Mouse (Mus musculus) limb, embryonic 12.5 days (tissue): ENCODE measurements at regions not wholly inside any gene's neighbourhood (a gene's known extent, or its start where the extent isn't known, plus 50 kb on each side); places are given as distances from the start of the nearest gene placed in this dataset.

Source experiments
- ATAC-seq: fragments of 200-750 bp; cut with Nextera tagmentation; 2 replicates; pipeline ENCODE4 v1.8.0; 2017; ENCODE audit warnings: low read depth, moderate TSS enrichment; ENCODE audit not compliant: insufficient number of reproducible peaks, insufficient read depth, low FRiP score, low TSS enrichment
- H3K27ac ChIP-seq: fragments of 300-500 bp; sonication (generic); 2 replicates; pipeline ENCODE4 v1.5.1; 2016; ENCODE audit warnings: mild to moderate bottlenecking, moderate library complexity
- H3K27me3 ChIP-seq: fragments of 300-500 bp; sonication (generic); 2 replicates; pipeline ENCODE4 v1.6.1; 2016; ENCODE audit warnings: mild to moderate bottlenecking, moderate library complexity
- H3K36me3 ChIP-seq: fragments of 300-500 bp; sonication (generic); 2 replicates; pipeline ENCODE4 v1.6.1; 2016; ENCODE audit warnings: mild to moderate bottlenecking, moderate library complexity
- H3K4me1 ChIP-seq: fragments of 300-500 bp; sonication (generic); replicated peaks from 2 replicates; pipeline ENCODE4 v1.6.1; 2016
- H3K4me2 ChIP-seq: fragments of 300-500 bp; sonication (generic); 2 replicates; pipeline ENCODE4 v1.6.1; 2016; ENCODE audit warnings: mild to moderate bottlenecking, moderate library complexity
- H3K4me3 ChIP-seq: fragments of 300-500 bp; sonication (generic); replicated peaks from 2 replicates; pipeline ENCODE4 v1.5.1; 2016; ENCODE audit warnings: mild to moderate bottlenecking
- H3K9ac ChIP-seq: fragments of 300-500 bp; sonication (generic); replicated peaks from 2 replicates; pipeline ENCODE4 v1.6.1; 2016; ENCODE audit warnings: mild to moderate bottlenecking, moderate library complexity
- H3K9me3 ChIP-seq: fragments of 300-500 bp; sonication (generic); 2 replicates; pipeline ENCODE4 v1.6.1; 2016; ENCODE audit warnings: mild to moderate bottlenecking, moderate library complexity
- WGBS: fragments of 180-500 bp; shearing (Covaris S2); methylation state at CpG from one replicate; pipeline ENCODE4 v1.1.7; 2016; 5-methylcytosine and 5-hydroxymethylcytosine counted together

DNA sequence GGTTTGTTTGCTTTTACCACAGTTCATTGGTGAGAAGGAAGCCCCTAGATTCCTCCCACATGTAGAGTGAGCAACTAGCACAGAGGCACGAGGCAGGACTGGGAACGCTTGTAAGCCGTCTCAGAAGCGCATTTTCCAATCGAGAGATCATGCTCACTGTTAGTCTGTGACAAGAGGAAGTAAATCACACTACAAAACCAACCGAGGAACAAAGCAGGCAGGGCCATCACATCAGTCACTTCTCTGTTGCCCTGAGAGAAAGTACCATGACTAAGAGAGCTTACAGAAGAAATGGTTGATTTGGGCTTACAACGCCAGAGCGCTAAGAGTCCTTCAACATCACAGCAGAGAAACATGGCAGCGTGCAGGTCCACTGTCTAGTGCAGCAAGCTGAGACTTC is 131.2 kb downstream of the Basp1 start:
- peaks cover 16% of the 10 kb centered on the region for H3K27me3 ChIP-seq
- H3K9ac ChIP-seq: no peak overlapping the region
- H3K4me3 ChIP-seq: no peak overlapping the region
- H3K36me3 ChIP-seq: no peaks in the 10 kb centered on the region
- no peaks in the 10 kb centered on the region for H3K9me3 ChIP-seq
- no peak overlapping the region for H3K4me2 ChIP-seq
- no peak overlapping the region for H3K27ac ChIP-seq
- ATAC-seq: no peak
- H3K4me1 ChIP-seq: peaks cover 18% of the 10 kb centered on the region
- 76% methylated on average over 9 of the region's 9 CpGs for WGBS

DNA sequence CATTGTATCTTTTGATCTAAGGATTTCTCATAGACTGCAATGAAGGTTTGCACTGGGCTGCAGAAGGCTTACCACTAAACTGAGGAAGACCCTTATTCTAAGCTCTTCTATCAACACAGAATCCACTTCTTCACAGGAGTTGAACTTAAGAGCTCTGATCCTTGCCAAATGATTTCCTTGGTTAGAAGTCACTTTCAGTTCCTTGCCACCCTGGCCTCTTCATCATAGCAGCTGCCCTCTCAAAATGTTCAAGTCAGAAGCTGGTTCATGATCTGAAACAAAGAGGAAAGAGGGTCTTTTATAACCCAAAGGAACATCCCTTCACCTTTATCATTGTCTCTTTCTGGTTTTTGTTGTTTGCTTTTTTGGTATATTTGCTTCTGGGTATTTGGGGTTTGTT is 131.6 kb downstream of the Basp1 start:
- peaks cover 16% of the 10 kb centered on the region for H3K27me3 ChIP-seq
- no peak for ATAC-seq

DNA sequence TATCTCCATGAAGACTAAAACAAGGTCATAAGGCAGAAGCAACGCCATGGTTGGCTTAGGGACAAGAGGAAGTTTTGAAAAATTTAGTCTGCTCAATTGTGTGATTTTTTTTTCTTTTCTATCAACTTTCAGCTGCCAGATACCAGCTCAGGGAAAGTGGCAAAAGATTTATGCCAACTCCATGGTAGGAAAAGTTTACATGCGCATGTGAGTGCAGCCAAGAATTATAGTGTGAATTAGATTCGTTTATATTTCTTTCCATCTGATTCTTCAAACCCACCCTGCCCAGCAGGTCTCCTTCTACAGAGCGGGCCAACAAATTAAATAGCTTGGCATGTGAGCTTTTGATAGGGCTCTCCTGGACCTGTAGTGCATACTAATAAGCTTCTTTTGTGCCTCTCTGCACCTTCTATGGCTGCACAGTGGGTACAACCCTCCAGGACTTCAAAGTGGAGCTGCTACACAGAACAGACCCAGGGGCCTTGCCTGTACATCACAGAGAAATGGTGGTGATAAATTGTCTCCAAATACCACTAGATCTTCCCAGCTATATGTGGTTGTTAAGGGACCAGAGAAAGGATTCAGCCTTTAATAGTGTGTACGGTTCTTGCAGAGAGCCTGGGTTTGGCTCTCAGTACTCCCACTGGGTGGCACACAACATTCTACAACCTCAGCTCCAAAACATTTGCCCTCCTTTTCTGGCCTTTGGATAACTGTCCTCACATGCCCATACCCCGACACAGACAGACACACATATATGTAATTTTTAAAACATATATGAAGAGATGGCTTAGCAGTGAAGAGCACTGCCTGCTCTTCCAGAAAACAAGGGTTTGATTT is 135.0 kb downstream of the Basp1 start:
- Histone ChIP-seq H3K9me3 (no peaks in the 10 kb centered on the region), H3K27ac (no peak overlapping the region), H3K4me3 (no peak overlapping the region), H3K9ac (no peak overlapping the region), H3K27me3 (peaks cover 9% of the 10 kb centered on the region), H3K4me1 (peaks cover under 1% of the 10 kb centered on the region), H3K36me3 (no peaks in the 10 kb centered on the region), H3K4me2 (no peak overlapping the region)
- ATAC-seq: no peak
- WGBS: 74% methylated on average over 6 of the region's 6 CpGs

More for the DNA sequence above, 131.6 kb downstream of the Basp1 start:
- Histone ChIP-seq H3K4me3 (no peak overlapping the region), H3K9ac (no peak overlapping the region), H3K9me3 (no peaks in the 10 kb centered on the region), H3K4me2 (no peak overlapping the region), H3K27ac (no peak overlapping the region), H3K36me3 (no peaks in the 10 kb centered on the region), H3K4me1 (peaks cover 18% of the 10 kb centered on the region)

DNA sequence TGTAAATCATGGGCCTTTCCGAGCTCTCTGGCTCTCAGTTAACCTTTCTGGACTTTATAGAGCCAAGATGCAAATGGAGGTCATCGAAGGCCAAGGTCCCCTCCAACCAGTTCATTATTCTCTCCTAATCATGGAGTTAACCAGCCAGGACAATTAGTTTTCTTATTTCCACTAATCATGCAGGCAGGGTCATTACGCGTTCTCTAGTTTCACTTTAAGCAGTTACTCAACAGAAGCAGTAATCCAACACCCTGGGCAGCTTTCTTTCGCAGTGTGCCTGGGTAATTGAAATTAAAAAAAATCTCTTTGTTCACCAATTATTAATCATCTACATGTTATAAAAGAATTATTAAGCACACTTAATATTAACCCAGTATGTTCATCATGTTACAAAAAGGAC is 137.3 kb downstream of the Basp1 start:
- H3K9me3 ChIP-seq: no peaks in the 10 kb centered on the region
- H3K4me3 ChIP-seq: no peak overlapping the region
- H3K36me3 ChIP-seq: no peaks in the 10 kb centered on the region
- WGBS: 47% methylated on average over 5 of the region's 5 CpGs
- H3K9ac ChIP-seq: no peak overlapping the region
- no peak for ATAC-seq
- H3K4me2 ChIP-seq: no peak overlapping the region
- H3K27ac ChIP-seq: no peak overlapping the region
- peaks cover 4% of the 10 kb centered on the region; the same call in 1 of the 2 replicates for H3K27me3 ChIP-seq
- no peaks in the 10 kb centered on the region for H3K4me1 ChIP-seq

DNA sequence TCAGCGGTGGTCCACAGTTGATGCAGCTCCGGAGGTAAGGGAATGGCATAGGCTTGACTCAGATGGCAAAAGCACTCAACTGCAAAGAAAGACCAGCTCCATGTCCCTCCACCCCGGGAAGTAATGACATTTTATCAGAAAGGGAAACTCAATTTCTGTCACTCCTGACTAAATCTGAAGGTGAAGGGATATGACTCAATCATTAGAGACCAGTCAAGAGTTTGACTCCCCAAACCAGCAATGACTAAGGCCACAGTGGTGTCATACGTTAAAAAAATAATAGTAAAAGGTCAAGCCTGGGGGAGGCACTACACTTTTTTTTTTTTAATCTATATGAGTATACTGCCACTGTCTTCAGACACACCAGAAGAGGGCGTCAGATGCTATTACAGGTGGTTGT is 141.7 kb downstream of the Basp1 start:
- H3K27ac ChIP-seq: no peak overlapping the region
- no peak overlapping the region for H3K4me2 ChIP-seq
- no peak overlapping the region for H3K9ac ChIP-seq
- WGBS: 89% methylated on average over 5 of the region's 5 CpGs
- no peak for ATAC-seq
- no peaks in the 10 kb centered on the region for H3K9me3 ChIP-seq
- H3K4me3 ChIP-seq: no peak overlapping the region
- H3K27me3 ChIP-seq: 0 out of 2 replicates have a peak, but pooled peaks cover 4% of the 10 kb centered on the region
- no peaks in the 10 kb centered on the region; the same call in 1 of the 2 replicates for H3K4me1 ChIP-seq
- no peaks in the 10 kb centered on the region for H3K36me3 ChIP-seq

DNA sequence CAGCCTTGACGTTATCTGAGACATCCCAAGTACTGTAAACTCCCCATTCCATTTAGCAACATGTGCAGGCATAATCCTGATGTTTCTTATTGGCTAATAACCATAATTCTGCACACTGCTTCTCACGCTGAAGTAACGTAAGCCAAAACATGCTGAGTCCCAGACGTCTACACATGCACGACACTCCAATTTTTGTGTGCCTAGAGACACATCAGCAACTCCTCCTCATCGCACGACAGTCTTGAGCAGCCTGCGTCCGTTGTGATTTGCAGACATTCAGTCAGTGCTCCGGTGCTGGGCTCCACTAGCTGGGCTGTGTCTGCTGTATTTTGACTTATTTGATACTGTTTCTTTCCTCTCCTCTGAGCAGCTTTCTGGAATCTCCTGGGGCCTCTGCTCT is 143.2 kb downstream of the Basp1 start:
- 70% methylated on average over 10 of the region's 10 CpGs for WGBS
- H3K27me3 ChIP-seq: 0 out of 2 replicates have a peak, but pooled peaks cover 4% of the 10 kb centered on the region
- H3K4me2 ChIP-seq: no peak overlapping the region
- H3K4me3 ChIP-seq: no peak overlapping the region
- no peak overlapping the region for H3K27ac ChIP-seq
- H3K4me1 ChIP-seq: no peaks in the 10 kb centered on the region; the same call in 1 of the 2 replicates
- H3K9me3 ChIP-seq: no peaks in the 10 kb centered on the region
- no peaks in the 10 kb centered on the region for H3K36me3 ChIP-seq
- ATAC-seq: no peak
- no peak overlapping the region for H3K9ac ChIP-seq

DNA sequence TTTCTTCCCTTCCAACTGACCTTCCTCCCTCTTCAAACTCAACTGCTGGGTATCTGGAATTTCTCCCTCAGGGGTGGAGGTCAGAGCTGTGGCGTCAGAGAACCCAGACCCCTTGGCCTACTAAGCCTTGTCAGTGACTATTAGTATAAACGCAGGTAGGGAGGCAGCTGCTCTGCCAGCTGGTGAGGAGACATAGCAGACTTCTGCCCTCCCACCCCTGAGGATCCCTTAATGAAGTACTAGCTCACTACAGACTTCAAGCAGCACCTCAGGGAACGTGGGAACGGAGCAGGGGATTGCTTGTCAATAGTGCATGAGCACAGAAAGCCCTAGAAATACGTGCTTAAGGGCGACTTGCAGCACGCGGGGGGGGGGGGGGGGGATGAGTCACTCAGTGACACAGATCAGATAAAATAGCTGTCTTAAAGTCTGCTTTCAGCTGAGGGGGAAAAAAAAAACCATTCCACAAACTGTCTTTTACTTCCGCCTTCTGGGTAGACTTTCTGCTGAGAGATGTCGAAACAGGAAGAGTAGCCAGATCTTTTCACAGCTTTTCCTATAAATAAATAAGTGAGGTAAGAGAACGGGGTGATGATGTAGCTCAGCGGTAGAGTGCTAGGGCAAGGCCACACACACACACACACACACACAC is 144.1 kb downstream of the Basp1 start:
- H3K27ac ChIP-seq: no peak overlapping the region
- no peak overlapping the region for H3K9ac ChIP-seq
- H3K4me2 ChIP-seq: no peak overlapping the region
- 49% methylated on average over 11 of the region's 12 CpGs for WGBS
- H3K9me3 ChIP-seq: no peaks in the 10 kb centered on the region
- no peaks in the 10 kb centered on the region for H3K36me3 ChIP-seq
- no peak for ATAC-seq
- H3K4me1 ChIP-seq: no peaks in the 10 kb centered on the region; the same call in 1 of the 2 replicates
- 0 out of 2 replicates have a peak, but pooled peaks cover 4% of the 10 kb centered on the region for H3K27me3 ChIP-seq
- no peak overlapping the region for H3K4me3 ChIP-seq

DNA sequence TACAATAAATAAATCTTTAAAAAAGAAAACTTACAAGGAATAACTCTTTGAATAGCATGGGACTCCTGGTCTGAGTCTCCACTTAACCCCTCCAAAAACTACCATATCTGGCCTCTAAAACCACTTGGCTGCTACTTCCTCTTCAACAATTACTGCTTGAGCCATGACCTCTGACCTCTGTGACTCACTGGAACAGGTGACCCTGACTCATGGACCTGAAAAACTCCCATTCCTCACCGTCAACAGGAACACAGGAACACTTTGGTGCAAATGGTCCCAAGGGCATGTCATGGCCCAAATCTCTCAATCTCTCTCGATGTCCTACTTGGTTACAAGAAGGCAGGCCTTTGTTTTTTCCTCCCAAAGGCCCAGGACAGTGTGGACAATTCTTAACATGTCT is 145.1 kb downstream of the Basp1 start:
- Histone ChIP-seq H3K9ac (no peak overlapping the region), H3K27ac (no peak overlapping the region), H3K4me1 (no peaks in the 10 kb centered on the region; the same call in 1 of the 2 replicates), H3K36me3 (no peaks in the 10 kb centered on the region), H3K9me3 (no peaks in the 10 kb centered on the region), H3K27me3 (0 out of 2 replicates have a peak, but pooled peaks cover under 1% of the 10 kb centered on the region), H3K4me2 (no peak overlapping the region), H3K4me3 (no peak overlapping the region)
- no peak for ATAC-seq
- 72% methylated on average over 2 of the region's 2 CpGs for WGBS

DNA sequence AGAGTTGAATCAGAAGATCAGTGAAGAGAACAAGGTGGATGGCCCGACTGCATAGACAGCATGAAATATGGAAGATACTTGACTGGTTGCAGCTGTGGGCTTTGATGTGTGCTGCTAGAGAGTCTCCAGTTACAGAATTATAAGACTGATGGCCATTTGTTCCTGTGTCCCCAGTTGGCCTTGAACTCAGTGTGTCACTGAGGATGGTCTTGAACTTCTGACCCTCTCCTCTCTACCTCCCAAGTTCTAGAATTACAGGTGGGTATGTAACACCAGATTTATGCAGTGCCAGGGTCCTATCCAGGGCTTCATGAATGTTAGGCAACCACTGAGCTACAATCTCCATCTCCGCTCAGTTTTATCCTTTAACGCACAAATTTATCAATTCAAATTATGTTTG is 146.1 kb downstream of the Basp1 start:
- WGBS: 79% methylated on average over 3 of the region's 3 CpGs
- H3K4me3 ChIP-seq: no peak overlapping the region
- no peaks in the 10 kb centered on the region for H3K9me3 ChIP-seq
- H3K9ac ChIP-seq: no peak overlapping the region
- no peak overlapping the region for H3K27ac ChIP-seq
- no peaks in the 10 kb centered on the region for H3K27me3 ChIP-seq
- H3K4me2 ChIP-seq: no peak overlapping the region
- H3K4me1 ChIP-seq: no peaks in the 10 kb centered on the region; the same call in 1 of the 2 replicates
- H3K36me3 ChIP-seq: no peaks in the 10 kb centered on the region
- ATAC-seq: no peak

DNA sequence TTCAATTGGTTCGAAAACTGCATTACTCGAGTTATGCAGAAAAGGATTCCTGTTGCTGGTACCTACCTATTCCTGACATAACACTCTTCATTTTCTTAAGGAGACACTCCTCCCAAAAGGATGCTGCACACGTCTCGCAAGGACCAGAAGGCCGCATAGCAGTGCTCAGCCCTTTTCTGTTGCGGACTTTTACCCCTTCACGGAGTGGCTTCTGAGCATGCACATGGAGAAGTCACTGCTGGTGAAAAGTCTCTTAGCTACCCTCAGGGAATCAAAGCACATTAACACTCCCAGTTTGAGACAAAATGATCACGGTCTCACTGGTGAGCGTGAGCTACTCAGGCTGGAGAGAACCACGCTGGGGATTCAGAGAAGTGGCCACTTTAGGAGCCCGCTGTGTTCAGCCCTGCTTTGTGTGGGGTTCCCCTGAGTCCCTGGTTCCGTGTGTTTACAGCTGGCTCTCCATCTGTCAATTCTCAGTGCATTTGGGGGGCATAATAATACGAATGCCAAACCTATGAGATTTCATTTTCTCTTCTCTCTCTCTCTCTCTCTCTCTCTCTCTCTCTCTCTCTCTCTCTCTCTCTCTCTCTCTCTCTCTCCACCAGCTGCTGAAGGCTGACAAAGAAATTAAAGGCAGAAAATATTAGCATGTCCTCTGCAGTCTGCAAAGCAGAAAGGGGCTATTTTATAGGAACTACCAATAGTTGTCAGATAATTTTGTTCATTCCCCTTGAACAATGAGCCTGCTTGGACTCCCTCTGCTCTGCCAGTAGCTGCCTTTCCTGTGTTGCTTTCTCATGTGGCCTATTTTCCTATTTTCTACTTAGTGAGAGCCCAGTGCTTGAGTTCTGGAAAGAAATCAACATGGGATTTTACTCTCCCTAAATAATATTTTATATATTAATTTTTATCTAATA is 160.7 kb downstream of the Basp1 start:
- WGBS: 76% methylated on average over 13 of the region's 13 CpGs
- no peaks in the 10 kb centered on the region for H3K9me3 ChIP-seq
- no peak overlapping the region for H3K4me2 ChIP-seq
- no peak overlapping the region for H3K27ac ChIP-seq
- no peak for ATAC-seq
- no peaks in the 10 kb centered on the region for H3K27me3 ChIP-seq
- no peak overlapping the region for H3K9ac ChIP-seq
- H3K36me3 ChIP-seq: no peaks in the 10 kb centered on the region
- no peak overlapping the region for H3K4me3 ChIP-seq
- no peaks in the 10 kb centered on the region for H3K4me1 ChIP-seq

DNA sequence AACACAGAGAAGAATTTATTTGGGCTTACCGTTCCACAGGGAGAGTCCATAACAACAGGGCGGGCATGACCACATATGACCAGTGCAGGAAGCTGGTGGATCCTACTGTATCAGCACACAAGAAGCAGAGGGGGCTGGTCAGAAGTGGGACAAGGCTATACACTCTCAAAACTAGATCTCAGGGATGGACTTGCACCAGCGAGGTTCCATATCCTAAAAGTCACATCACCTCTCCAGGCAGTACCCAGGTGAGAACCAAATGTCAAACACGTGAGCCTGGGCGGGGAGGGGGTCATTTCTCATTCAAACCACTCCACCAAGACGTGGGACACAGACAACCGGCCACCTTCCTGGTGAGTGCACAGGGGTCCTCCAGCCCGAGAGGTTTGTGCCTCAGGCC is 167.9 kb downstream of the Basp1 start:
- Histone ChIP-seq H3K4me3 (no peak overlapping the region), H3K36me3 (no peaks in the 10 kb centered on the region), H3K9ac (no peak overlapping the region), H3K27me3 (no peaks in the 10 kb centered on the region), H3K4me1 (no peaks in the 10 kb centered on the region), H3K4me2 (no peak overlapping the region), H3K27ac (no peak overlapping the region), H3K9me3 (no peaks in the 10 kb centered on the region)
- 88% methylated on average over 8 of the region's 8 CpGs for WGBS
- no peak for ATAC-seq
